Mouse (Mus musculus) heart, embryonic 16.5 days (tissue): Measurements from ENCODE around the gene Ace3. TPM values are rescaled to one million over a fixed set of nuclear protein-coding genes. Genes with fewer than 3 reads are reported as not detected.
"Not testable (repeated sequence)": the region's sequence is repeated elsewhere in the genome, so short reads cannot be mapped to it uniquely, and the experiment has no call there.

Experiments used
- ATAC-seq: fragments of 200-750 bp; cut with Nextera tagmentation; replicated peaks from 2 replicates; pipeline ENCODE4 v1.8.0; 2017; ENCODE audit warnings: moderate number of reproducible peaks; ENCODE audit not compliant: insufficient read depth, low FRiP score; ENCODE audit errors: extremely low read depth
- H3K27ac ChIP-seq: fragments of 300-500 bp; sonication (generic); 2 replicates; pipeline ENCODE4 v1.5.1; 2014; ENCODE audit warnings: mild to moderate bottlenecking, low read length, control low read depth, moderate library complexity
- H3K27me3 ChIP-seq: fragments of 300-500 bp; sonication (generic); 2 replicates; pipeline ENCODE4 v1.6.1; 2014; ENCODE audit warnings: low read length, mixed read lengths; ENCODE audit not compliant: control insufficient read depth, insufficient read depth
- H3K36me3 ChIP-seq: fragments of 300-500 bp; sonication (generic); 2 replicates; pipeline ENCODE4 v1.6.1; 2014; ENCODE audit not compliant: control insufficient read depth, insufficient read depth
- H3K4me1 ChIP-seq: fragments of 300-500 bp; sonication (generic); 2 replicates; pipeline ENCODE4 v1.6.1; 2014; ENCODE audit warnings: low read length, mixed read lengths; ENCODE audit not compliant: control insufficient read depth, insufficient read depth
- H3K4me2 ChIP-seq: fragments of 300-500 bp; sonication (generic); 2 replicates; pipeline ENCODE4 v1.6.1; 2014; ENCODE audit warnings: low read depth, mild to moderate bottlenecking, control low read depth, low read length
- H3K4me3 ChIP-seq: fragments of 300-500 bp; sonication (generic); 2 replicates; pipeline ENCODE4 v1.5.1; 2014; ENCODE audit warnings: mild to moderate bottlenecking, control low read depth, low read length
- H3K9ac ChIP-seq: fragments of 300-500 bp; sonication (generic); 2 replicates; pipeline ENCODE4 v1.6.1; 2014; ENCODE audit warnings: low read length, control low read depth
- H3K9me3 ChIP-seq: fragments of 300-500 bp; sonication (generic); replicated peaks from 2 replicates; pipeline ENCODE4 v1.6.1; 2016; ENCODE audit warnings: low read length; ENCODE audit not compliant: control insufficient read depth
- WGBS: fragments of 180-500 bp; shearing (Covaris S2); extraction: QIAGEN DNeasy Blood & Tissue Kit; methylation state at CpG from one replicate; pipeline ENCODE4 v1.1.7; 2014; 5-methylcytosine and 5-hydroxymethylcytosine counted together
- polyA plus RNA-seq: library from polyadenylated mRNA; unstranded; fragments of >200 nt; fragmentation: Nextera tagmentation; extraction: Ambion mirVana; gene quantifications from 2 replicates; pipeline ENCODE4 v1.2.1, GENCODE M21; 2015

Ace3 gene
- polyA plus RNA-seq, 1 experiment from 2014 or later, result not detected

GRCm38 (mm10) chr11:106016440-106016839 lies 22.0 kb downstream of the Ace3 start:
- Histone ChIP-seq H3K4me1 (peaks cover 14% of the 10 kb centered on the region), H3K36me3 (no peaks in the 10 kb centered on the region), H3K4me3 (no peak overlapping the region), H3K27ac (no peak overlapping the region), H3K9ac (no peak overlapping the region), H3K4me2 (no peak overlapping the region), H3K27me3 (peaks cover 16% of the 10 kb centered on the region), H3K9me3 (no peaks in the 10 kb centered on the region)
- WGBS, result 63% methylated on average over 5 of the region's 5 CpGs
- ATAC-seq, result no peak

DNA sequence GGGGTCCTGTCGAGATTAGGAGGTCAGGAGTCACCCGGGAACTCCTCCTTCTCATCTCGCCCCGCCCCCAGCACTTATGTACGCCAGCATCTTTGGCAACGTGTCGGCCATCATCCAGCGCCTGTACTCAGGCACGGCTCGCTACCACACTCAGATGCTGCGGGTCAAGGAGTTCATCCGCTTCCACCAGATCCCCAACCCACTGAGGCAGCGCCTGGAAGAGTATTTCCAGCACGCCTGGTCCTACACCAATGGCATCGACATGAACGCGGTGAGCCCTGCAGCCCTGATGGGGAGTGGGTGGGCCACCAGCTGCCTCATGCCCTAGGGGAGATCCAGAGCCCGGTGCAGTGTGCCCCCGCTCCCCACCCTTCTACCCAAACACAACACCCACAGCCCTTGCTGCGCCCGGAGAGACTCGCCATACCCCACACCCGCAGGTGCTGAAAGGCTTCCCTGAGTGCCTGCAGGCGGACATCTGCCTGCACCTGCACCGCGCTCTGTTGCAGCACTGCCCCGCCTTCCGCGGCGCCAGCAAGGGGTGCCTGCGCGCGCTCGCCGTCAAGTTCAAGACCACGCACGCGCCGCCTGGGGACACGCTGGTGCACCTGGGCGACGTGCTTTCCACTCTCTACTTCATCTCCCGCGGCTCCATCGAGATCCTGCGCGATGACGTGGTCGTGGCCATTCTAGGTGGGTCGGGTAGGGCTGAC lies 25.7 kb downstream of the Ace3 start:
- peak; percentile 62 for ATAC-seq

DNA sequence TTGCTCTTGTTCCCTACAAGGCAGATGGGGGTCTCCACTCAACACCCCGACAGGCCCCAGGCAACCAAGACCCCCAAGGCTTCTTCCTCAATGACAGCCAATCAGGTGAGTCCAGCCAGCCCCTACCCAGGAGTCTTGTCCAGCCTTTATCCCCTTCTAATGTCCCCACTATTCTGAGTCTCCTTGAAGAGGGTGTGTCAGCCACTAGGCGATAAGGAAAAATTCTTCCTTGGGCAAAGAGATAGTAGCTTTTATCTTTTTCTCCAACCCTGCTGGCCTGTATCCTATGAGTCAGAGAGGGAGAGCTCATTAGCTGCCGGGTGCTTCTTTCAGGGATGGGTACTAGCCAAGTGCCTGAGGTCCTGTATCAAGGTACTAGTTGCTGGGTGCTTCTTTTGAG lies 31.3 kb downstream of the Ace3 start:
- no peak overlapping the region for H3K4me2 ChIP-seq
- no peak overlapping the region for H3K9ac ChIP-seq
- WGBS, result 63% methylated on average over 3 of the region's 3 CpGs
- no peaks in the 10 kb centered on the region for H3K36me3 ChIP-seq
- no peaks in the 10 kb centered on the region for H3K9me3 ChIP-seq
- peaks cover 6% of the 10 kb centered on the region for H3K27me3 ChIP-seq
- ATAC-seq, result no peak
- H3K27ac ChIP-seq, result no peak overlapping the region
- no peak overlapping the region for H3K4me3 ChIP-seq
- H3K4me1 ChIP-seq, result no peaks in the 10 kb centered on the region; the same call in 1 of the 2 replicates

More for the DNA sequence above, 25.7 kb downstream of the Ace3 start:
- peaks cover 15% of the 10 kb centered on the region for H3K27me3 ChIP-seq
- H3K4me2 ChIP-seq, result peak overlapping the region; percentile 66
- no peaks in the 10 kb centered on the region for H3K36me3 ChIP-seq
- no peak overlapping the region for H3K27ac ChIP-seq
- peaks cover 8% of the 10 kb centered on the region for H3K4me1 ChIP-seq
- peak overlapping the region; percentile 35 for H3K4me3 ChIP-seq
- WGBS, result 1% methylated on average over 50 of the region's 50 CpGs
- H3K9me3 ChIP-seq, result no peaks in the 10 kb centered on the region
- H3K9ac ChIP-seq, result peak overlapping the region; percentile 42

DNA sequence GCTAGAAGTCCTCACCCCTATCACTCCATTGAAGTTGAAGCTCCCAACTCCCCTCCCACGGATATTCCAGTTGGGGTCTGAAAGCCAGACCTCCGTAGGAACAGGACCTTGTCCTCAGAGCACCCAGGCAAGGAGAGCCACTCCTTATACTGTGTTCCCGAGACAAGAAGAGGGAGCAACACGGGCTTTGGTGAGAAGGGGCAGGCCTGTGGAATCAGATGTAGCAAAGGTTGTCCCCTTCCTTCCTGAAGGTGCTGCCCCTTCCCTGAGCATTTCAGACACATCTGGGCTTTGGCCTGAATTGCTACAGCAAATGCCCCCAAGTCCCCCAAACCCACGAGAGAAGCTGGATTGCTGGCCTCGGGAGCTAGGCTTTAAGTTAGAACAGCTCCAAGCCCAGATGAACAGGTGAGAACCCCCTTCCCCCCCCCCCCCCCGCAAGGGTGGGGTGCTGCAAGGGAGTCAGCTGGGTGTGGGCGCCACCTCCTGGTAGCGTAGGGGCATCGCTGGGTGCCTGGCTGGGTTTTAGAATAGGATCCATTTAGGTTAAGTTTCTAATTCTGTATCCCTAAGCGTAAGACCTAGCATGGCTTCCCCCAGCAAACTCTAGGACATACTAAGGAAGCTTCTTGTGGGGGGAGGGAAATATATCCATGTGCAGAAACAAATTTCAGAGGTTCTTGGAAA lies 32.1 kb downstream of the Ace3 start:
- Histone ChIP-seq H3K9me3 (no peaks in the 10 kb centered on the region), H3K4me2 (no peak overlapping the region), H3K9ac (no peak overlapping the region), H3K4me3 (no peak overlapping the region), H3K27ac (no peak overlapping the region), H3K36me3 (no peaks in the 10 kb centered on the region), H3K4me1 (no peaks in the 10 kb centered on the region), H3K27me3 (no peaks in the 10 kb centered on the region; the same call in 1 of the 2 replicates)
- 29% methylated on average over 11 of the region's 11 CpGs for WGBS
- no peak; the same call in 1 of the 2 replicates for ATAC-seq

DNA sequence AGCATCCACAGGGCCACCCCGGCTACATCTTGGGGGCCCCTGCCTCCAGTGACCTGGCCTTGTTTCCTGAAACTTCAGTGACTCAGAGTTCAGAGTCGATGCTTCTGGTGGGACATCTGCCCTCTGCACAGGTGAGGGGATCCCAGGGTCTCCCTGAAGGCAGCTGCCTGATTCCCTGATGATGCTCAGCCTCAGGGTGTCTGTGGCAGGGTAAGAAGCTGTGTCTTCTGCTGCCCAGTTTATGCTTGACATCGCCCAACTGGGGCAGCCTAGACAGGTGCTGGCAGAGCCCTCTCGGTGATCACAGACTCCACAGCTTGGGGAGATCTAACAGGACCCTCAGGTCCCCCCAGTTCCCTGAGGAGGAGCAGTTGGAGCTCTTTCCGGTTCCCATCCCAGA lies 33.1 kb downstream of the Ace3 start:
- Histone ChIP-seq H3K4me2 (no peak overlapping the region), H3K4me1 (no peaks in the 10 kb centered on the region), H3K27me3 (no peaks in the 10 kb centered on the region), H3K9ac (no peak overlapping the region), H3K27ac (no peak overlapping the region), H3K9me3 (no peaks in the 10 kb centered on the region), H3K4me3 (no peak overlapping the region), H3K36me3 (no peaks in the 10 kb centered on the region)
- ATAC-seq, result no peak
- WGBS, result 84% methylated on average over 5 of the region's 5 CpGs

DNA sequence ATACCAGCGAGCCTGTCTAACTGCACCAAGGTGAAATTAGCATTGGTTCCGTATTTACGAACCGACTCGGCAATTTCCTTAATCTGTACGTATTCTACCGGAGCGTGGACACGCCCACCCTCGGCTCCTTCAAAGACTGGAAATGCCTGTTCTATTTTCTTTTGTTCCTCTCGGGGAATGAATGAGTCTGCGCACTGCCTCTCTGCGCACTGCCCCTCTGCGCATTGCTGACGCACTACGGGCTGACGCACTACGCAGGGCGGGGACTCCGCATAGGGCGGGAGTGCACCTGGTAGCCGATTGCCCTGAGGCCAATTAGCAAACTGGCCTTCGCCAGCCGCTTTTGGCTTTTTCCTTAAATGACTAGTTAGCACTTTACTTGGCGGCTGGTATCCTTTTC lies 37.6 kb downstream of the Ace3 start:
- WGBS, result 62% methylated on average over 4 of the region's 25 CpGs
- H3K4me1 ChIP-seq, ATAC-seq, H3K9me3 ChIP-seq, H3K27ac ChIP-seq, H3K27me3 ChIP-seq, H3K36me3 ChIP-seq: not testable (repeated sequence)
- H3K9ac ChIP-seq, result 0 out of 2 replicates have a peak overlapping the region, but pooled peaks have one; percentile 34
- H3K4me3 ChIP-seq, result peak overlapping the region; percentile 48
- H3K4me2 ChIP-seq, result peak overlapping the region; percentile 43; the same call in 1 of the 2 replicates

DNA sequence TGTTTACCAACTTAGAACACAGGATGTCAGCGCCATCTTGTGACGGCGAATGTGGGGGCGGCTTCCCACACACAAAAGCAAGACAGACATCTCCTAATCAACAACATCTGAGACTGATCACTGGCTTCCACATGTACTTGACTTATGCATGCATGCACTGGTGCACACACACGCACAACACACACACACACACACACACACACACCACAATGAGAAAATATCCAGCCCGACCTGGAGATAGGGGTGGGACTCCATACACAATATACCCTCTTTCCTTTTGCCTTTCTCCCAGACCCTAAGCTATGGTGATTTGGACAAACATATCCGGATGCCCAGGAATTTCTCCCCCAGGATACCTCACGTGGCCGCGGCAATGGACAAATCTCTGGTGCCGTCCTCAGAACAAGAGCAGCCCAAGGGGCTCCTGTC lies 39.0 kb downstream of the Ace3 start:
- ATAC-seq, result no peak
- 35% methylated on average over 11 of the region's 11 CpGs for WGBS
- H3K4me2 ChIP-seq, result peak overlapping the region; percentile 51
- 0 out of 2 replicates have a peak overlapping the region, but pooled peaks have one; percentile 39 for H3K9ac ChIP-seq
- H3K4me3 ChIP-seq, result peak overlapping the region; percentile 23
- H3K9me3 ChIP-seq, result no peaks in the 10 kb centered on the region
- H3K27me3 ChIP-seq, result no peaks in the 10 kb centered on the region
- peaks cover 12% of the 10 kb centered on the region for H3K4me1 ChIP-seq
- no peaks in the 10 kb centered on the region for H3K36me3 ChIP-seq
- peak overlapping the region; percentile 64 for H3K27ac ChIP-seq

DNA sequence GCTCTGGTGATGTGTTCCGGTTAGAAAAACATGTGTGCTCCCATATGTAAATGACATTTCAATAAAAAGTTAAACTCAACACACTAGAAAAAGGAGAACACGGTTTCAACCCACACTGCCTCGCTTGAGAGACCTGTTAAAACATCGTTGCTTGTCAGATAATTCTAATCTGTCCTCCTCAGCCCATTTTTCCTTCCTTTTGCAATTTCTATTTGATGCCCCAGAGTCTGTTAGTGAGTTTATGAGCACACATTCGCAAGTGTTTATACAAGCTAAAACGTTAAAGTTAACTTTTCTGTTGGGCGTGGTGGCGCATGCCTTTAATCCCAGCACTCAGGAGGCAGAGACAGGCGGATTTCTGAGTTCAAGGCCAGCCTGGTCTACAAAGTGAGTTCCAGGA lies 40.5 kb downstream of the Ace3 start:
- 75% methylated on average over 9 of the region's 9 CpGs for WGBS
- no peak for ATAC-seq
- H3K27me3 ChIP-seq, result no peaks in the 10 kb centered on the region
- H3K27ac ChIP-seq, result no peak overlapping the region
- no peak overlapping the region for H3K9ac ChIP-seq
- H3K36me3 ChIP-seq, result no peaks in the 10 kb centered on the region
- no peak overlapping the region for H3K4me2 ChIP-seq
- H3K4me1 ChIP-seq, result peaks cover 15% of the 10 kb centered on the region
- no peak overlapping the region for H3K4me3 ChIP-seq
- H3K9me3 ChIP-seq, result no peaks in the 10 kb centered on the region
